Mouse (Mus musculus): ENCODE measurements around the gene Camkk1. TPM values are rescaled to one million over a fixed set of nuclear protein-coding genes. Genes with fewer than 3 reads are reported as not detected.

The Camkk1 gene
- total and polyA plus RNA-seq, 3 experiments = 5.8 to 6.6 TPM; not detected in 1

DNA sequence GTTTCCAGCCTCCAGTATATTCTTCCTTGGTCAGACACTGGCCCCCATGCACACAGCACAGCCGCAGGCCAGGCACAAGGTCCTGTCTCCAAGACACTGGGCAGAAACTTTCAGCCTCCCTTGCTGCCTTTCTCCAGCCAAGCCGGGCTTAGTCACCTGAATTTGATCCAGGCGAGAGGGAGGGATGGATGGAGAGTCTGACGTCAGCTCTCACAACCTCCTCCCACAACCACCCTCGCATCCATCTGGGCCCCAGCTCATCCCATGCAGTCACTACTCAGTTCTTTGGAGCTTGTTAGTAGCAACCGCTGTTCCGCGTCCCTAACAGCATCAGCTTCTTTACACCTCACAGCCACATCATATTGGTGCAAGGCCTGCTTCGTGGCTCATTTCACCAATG is 4.3 kb downstream of the Camkk1 start:
- H3K4me1 ChIP-seq (ENCODE audit: control insufficient read depth in 1 of 2, insufficient read depth in 2 of 2, low read length in 2 of 2) = peaks cover 3 to 17% of the 10 kb centered on the region in 2 experiments
- TF ChIP-seq TCF12 (IDR thresholded peaks at IDR 0.05; ENCODE audit: low read depth, low read length) (no peak), RCOR1 (IDR thresholded peaks at IDR 0.05; ENCODE audit: low read depth, low read length) (no peak), JUND (IDR thresholded peaks at IDR 0.05; ENCODE audit: low read depth, low read length) (no peak), MAZ (IDR thresholded peaks at IDR 0.05; ENCODE audit: low read depth, low read length) (no peak), TBP (IDR thresholded peaks at IDR 0.05; ENCODE audit: low read depth, low read length) (no peak), POLR2A (IDR thresholded peaks at IDR 0.05; ENCODE audit: control insufficient read depth in 1 of 2, insufficient read depth in 1 of 2, low read depth in 1 of 2, low read length in 2 of 2, poor library complexity in 1 of 2) (no peak), MXI1 (IDR thresholded peaks at IDR 0.05; ENCODE audit: low read depth, low read length) (no peak), USF2 (IDR thresholded peaks at IDR 0.05; ENCODE audit: borderline replicate concordance in 1 of 2, insufficient read depth in 1 of 2, low read depth in 1 of 2, low read length in 2 of 2) (no peak), GABPA (IDR thresholded peaks at IDR 0.05; ENCODE audit: low read depth, low read length) (no peak), MAFK (IDR thresholded peaks at IDR 0.05; ENCODE audit: borderline replicate concordance, low read depth, low read length) (no peak), KAT2A (conservative IDR thresholded peaks at IDR 0.05; ENCODE audit: low read depth, low read length) (no peak), USF1 (IDR thresholded peaks at IDR 0.05; ENCODE audit: low read depth, low read length) (no peak), MAX (IDR thresholded peaks at IDR 0.05; ENCODE audit: low read length) (no peak), GATA1 (IDR thresholded peaks at IDR 0.05; ENCODE audit: low read depth, low read length) (no peak), ZKSCAN1 (IDR thresholded peaks at IDR 0.05; ENCODE audit: low read depth, low read length) (no peak), MYB (IDR thresholded peaks at IDR 0.05; ENCODE audit: low read depth, low read length) (no peak), TAL1 (IDR thresholded peaks at IDR 0.05; ENCODE audit: low read length) (no peak), RAD21 (IDR thresholded peaks at IDR 0.05; ENCODE audit: low read depth, low read length) (no peak), POLR2AphosphoS2 (IDR thresholded peaks at IDR 0.05; ENCODE audit: low read length) (no peak)
- no peak overlapping the region for H3K9ac ChIP-seq (ENCODE audit: control insufficient read depth, low read depth, low read length, poor library complexity, severe bottlenecking)
- H3K27me3 ChIP-seq (ENCODE audit: control insufficient read depth in 1 of 2, insufficient read depth in 2 of 2, low read length in 2 of 2) = no peaks in the 10 kb centered on the region
- no peaks in the 10 kb centered on the region; the same call in 1 of the 2 replicates for H3K79me2 ChIP-seq (ENCODE audit: control insufficient read depth, insufficient read depth, low read length, poor library complexity)
- peaks cover 0 to 6% of the 10 kb centered on the region in 2 experiments; a peak in 2 of 4 replicates for H3K36me3 ChIP-seq (ENCODE audit: control insufficient read depth in 1 of 2, insufficient read depth in 2 of 2, low read length in 2 of 2)
- DNase-seq (ENCODE audit: low read depth, low spot score) = no peak
- no peaks in the 10 kb centered on the region for H3K9me3 ChIP-seq (replicated peaks; ENCODE audit: insufficient read depth, low read length)
- no peak overlapping the region for H3K27ac ChIP-seq (ENCODE audit: control insufficient read depth, low read depth, low read length)
- no peak overlapping the region for H3K4me3 ChIP-seq (ENCODE audit: control insufficient read depth in 1 of 2, insufficient read depth in 1 of 2, low read depth in 2 of 2, low read length in 2 of 2)

DNA sequence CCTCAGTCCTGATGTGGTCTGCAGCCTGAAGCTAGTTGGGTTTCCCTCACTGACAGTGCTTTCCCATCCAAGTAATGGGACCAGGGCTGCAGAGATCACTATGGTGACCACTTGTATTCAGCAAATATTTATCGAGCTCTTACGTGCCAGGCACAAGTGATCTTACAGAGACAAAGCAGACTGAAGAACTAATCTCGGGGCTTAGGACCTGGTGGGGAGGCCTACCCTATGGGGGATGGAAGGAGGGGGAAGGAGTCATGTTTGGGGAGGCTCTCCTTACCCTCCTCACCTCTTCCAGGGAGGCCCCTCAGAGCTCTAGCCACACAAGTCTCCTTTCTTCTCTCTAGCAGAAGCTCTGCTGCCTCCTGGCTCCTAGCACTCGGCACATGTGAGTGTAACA is 5.0 kb downstream of the Camkk1 start:
- no peak overlapping the region for H3K4me3 ChIP-seq (ENCODE audit: control insufficient read depth in 1 of 2, insufficient read depth in 1 of 2, low read depth in 2 of 2, low read length in 2 of 2)
- no peaks in the 10 kb centered on the region for H3K79me2 ChIP-seq (ENCODE audit: control insufficient read depth, insufficient read depth, low read length, poor library complexity)
- peaks cover 2 to 16% of the 10 kb centered on the region in 2 experiments; a peak in 3 of 4 replicates for H3K4me1 ChIP-seq (ENCODE audit: control insufficient read depth in 1 of 2, insufficient read depth in 2 of 2, low read length in 2 of 2)
- no peak for TF ChIP-seq GATA1 (IDR thresholded peaks at IDR 0.05; ENCODE audit: low read depth, low read length)
- TF ChIP-seq NRF1 (IDR thresholded peaks at IDR 0.05; ENCODE audit: insufficient read depth, low read depth, low read length, poor library complexity, severe bottlenecking) = no peak
- 0 out of 2 replicates have a peak, but pooled peaks have one; percentile 6 for TF ChIP-seq NELFE (IDR thresholded peaks at IDR 0.05; ENCODE audit: low read depth, low read length)
- TF ChIP-seq TCF12 (IDR thresholded peaks at IDR 0.05; ENCODE audit: low read depth, low read length) = no peak
- no peak for TF ChIP-seq POLR2AphosphoS5 (IDR thresholded peaks at IDR 0.05; ENCODE audit: borderline replicate concordance, low read depth, low read length)
- no peak for TF ChIP-seq ETS1 (IDR thresholded peaks at IDR 0.05; ENCODE audit: low read depth, low read length)
- TF ChIP-seq GABPA (IDR thresholded peaks at IDR 0.05; ENCODE audit: low read depth, low read length) = no peak
- no peak overlapping the region for H3K9ac ChIP-seq (ENCODE audit: control insufficient read depth, low read depth, low read length, poor library complexity, severe bottlenecking)
- DNase-seq (ENCODE audit: low read depth, low spot score) = peak; percentile 17
- peak overlapping the region; percentile 22; the same call in 1 of the 2 replicates for H3K27ac ChIP-seq (ENCODE audit: control insufficient read depth, low read depth, low read length)
- no peaks in the 10 kb centered on the region for H3K9me3 ChIP-seq (replicated peaks; ENCODE audit: insufficient read depth, low read length)
- peaks cover 0 to 6% of the 10 kb centered on the region in 2 experiments; a peak in 2 of 4 replicates for H3K36me3 ChIP-seq (ENCODE audit: control insufficient read depth in 1 of 2, insufficient read depth in 2 of 2, low read length in 2 of 2)
- H3K27me3 ChIP-seq (ENCODE audit: control insufficient read depth in 1 of 2, insufficient read depth in 2 of 2, low read length in 2 of 2) = no peaks in the 10 kb centered on the region
